Mouse (Mus musculus) frontal cortex, adult (tissue): ENCODE measurements around the gene Gp1ba.

Experiments used
- ATAC-seq: cut with Nextera tagmentation; 2 replicates; pipeline ENCODE4 v1.9.2; 2017; ENCODE audit warnings: mild to moderate bottlenecking, moderate library complexity, mixed read lengths; ENCODE audit not compliant: low TSS enrichment

Gene Gp1ba

DNA sequence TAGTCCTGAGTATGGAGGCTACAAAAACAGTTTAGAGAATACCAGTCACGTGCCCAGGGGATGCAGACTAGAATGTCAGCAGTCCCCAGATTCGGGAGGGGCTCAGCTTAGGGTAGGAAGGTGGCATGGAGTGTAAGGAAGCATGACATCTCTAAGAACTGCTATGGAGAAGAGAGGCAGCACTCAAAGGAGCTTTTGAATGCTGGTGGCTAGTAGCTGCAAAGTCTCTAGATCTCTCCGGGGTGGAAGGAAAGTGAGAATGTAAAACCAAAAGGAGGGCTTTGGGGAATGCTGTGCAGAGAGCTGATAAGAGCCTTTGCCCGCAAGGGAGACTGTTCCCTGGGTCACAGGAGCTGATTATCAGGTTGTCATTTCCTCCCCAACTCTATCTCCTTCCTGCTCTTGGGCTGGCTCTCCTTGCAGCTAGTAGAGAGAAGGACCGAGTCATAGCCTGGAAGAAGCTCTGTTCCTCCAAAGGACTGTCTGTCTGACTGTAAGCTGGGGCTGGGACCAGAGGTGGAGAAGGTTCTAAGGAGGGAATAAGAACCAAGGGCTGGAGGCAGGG lies at the start of gene Gp1ba:
Gene Gp1ba, plus strand, starts transcription at position 409 of the 565 bp plus-strand sequence.
- no peak for ATAC-seq

GRCm38 (mm10) chr11:70591733-70592132 lies 47.2 kb upstream of the Gp1ba start:
- ATAC-seq, result no peak

DNA sequence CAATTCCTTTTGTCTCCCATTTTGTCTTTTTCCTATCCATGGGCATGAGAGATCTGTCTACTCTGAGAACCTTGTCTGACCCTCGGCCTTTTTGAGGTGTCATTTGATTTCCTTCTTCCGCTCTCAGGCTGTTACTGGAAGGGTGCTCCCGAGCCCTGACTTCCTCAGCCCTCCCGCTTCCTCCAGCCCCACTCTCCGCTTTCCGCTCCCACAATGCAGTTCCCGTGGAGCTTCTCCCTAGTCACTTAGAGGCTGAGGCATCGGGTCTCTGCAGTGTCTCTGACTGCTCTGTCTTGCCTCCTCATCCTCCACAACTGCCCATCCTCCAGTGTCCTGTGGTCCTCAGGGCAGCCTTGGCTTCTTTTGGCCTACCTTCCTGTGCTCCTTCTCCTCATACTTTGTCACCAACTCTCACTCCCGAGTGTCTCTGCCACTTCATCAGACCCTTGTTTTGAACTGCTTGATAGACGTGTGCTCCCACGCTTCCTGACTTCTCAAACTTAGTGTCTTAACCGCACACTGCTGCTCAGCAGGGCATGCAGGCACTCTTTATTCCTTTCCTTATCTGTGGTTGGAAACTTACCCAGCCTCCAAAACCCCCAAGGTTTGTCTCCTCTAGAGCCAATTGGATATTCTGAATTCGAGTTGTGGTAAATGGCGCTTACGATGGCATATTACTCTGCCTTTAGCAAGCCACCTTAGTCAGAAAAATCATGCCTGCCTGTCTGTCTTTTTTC lies 44.5 kb upstream of the Gp1ba start:
- no peak for ATAC-seq

GRCm38 (mm10) chr11:70595638-70596037 lies 43.3 kb upstream of the Gp1ba start:
- no peak for ATAC-seq

- peak; percentile 62; the same call in 1 of the 2 replicates for ATAC-seq
These were observed 42.8 kb upstream of the Gp1ba start for GRCm38 (mm10) chr11:70596094-70596493.

DNA sequence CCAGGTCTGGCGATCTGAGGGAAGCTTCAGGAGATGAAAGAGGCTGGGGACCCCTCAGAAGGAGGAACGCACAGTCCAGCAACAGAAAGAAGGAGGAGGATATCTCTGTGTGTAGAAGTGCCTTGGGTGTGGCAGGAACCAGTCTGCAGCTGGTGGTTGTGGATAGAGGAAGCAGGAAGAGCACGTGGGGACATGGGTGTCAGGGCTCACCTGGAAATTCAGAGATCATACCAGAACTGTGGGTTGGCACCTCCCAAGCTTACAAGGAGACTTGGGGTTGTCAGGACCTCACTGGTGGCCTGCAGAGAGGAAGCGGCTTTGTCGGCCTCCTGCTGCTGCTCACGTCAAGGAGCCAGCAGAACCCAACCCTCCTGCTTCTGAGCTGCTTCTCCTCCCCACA lies 41.6 kb upstream of the Gp1ba start:
- no peak for ATAC-seq

DNA sequence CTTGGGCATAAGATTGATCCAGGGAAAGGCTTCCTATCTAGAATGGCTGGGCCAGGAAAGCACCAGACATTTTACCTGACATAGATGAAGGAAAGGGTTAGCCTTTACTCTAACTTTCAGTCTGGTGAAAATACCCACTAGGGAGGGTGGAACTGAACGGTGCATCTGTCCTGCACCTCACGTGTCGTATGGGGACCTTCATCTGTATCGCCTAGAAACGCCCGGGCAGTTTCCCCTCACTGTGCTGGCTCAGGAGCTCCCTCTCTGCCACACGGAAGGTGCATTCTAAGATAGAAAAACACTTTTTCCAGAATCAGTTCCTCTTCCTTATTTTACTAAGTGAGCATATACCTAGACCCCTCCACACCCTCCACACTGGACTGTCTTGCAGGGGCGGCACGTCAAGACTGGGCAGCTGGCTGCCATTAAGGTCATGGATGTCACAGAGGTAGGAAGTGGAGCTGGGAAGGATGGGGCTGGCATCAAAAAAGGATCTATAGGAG lies 40.4 kb upstream of the Gp1ba start:
- ATAC-seq, result no peak

GRCm38 (mm10) chr11:70605024-70605566 lies 33.8 kb upstream of the Gp1ba start:
- no peak for ATAC-seq

- ATAC-seq, result no peak
These were observed 32.2 kb upstream of the Gp1ba start for GRCm38 (mm10) chr11:70606717-70607116.

- ATAC-seq, result no peak
These were observed 31.3 kb upstream of the Gp1ba start for GRCm38 (mm10) chr11:70607611-70608010.

GRCm38 (mm10) chr11:70608381-70609066 lies 30.4 kb upstream of the Gp1ba start:
- ATAC-seq, result no peak

- ATAC-seq, result no peak
These were observed 28.2 kb upstream of the Gp1ba start for GRCm38 (mm10) chr11:70610752-70611151.

GRCm38 (mm10) chr11:70612505-70612904 lies 26.4 kb upstream of the Gp1ba start:
- ATAC-seq, result no peak

GRCm38 (mm10) chr11:70615074-70615473 lies 23.8 kb upstream of the Gp1ba start:
- ATAC-seq, result peak; percentile 70; the same call in 1 of the 2 replicates

DNA sequence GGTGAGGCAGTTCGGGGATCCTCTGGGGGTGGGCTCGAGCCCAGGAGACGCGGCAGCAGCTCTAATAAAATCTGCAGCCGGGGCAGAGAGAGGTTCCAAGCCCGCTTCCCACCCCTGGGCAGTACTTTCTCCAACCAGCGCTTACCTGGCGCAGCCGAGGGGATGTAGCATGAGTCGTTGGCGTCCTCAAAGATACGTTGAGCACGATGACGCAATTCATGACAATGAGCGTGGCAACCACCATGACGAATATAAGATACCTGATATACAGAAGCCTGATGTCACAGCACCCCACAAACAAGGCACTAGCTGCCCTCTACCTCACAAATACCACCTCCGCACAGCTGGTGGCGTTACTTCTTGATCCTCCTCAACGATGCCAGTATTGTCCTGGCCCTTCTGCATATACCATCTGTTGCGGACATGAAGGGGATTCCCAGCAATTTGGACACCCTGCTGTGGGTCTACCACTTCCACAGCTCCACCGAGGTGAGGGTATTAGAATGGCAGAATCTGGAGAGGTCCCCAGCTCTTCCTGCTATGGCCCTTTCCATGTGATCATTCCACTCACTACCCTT lies 23.3 kb upstream of the Gp1ba start, which contains the start of gene 4930544D05Rik:
Gene 4930544D05Rik, plus strand, starts transcription at position 333 of the 578 bp plus-strand sequence.
- ATAC-seq, result no peak

GRCm38 (mm10) chr11:70619101-70619500 lies 19.8 kb upstream of the Gp1ba start, which contains the start of gene Chrne:
TSS of gene Chrne (minus strand) at chr11:70619216.
- no peak for ATAC-seq

DNA sequence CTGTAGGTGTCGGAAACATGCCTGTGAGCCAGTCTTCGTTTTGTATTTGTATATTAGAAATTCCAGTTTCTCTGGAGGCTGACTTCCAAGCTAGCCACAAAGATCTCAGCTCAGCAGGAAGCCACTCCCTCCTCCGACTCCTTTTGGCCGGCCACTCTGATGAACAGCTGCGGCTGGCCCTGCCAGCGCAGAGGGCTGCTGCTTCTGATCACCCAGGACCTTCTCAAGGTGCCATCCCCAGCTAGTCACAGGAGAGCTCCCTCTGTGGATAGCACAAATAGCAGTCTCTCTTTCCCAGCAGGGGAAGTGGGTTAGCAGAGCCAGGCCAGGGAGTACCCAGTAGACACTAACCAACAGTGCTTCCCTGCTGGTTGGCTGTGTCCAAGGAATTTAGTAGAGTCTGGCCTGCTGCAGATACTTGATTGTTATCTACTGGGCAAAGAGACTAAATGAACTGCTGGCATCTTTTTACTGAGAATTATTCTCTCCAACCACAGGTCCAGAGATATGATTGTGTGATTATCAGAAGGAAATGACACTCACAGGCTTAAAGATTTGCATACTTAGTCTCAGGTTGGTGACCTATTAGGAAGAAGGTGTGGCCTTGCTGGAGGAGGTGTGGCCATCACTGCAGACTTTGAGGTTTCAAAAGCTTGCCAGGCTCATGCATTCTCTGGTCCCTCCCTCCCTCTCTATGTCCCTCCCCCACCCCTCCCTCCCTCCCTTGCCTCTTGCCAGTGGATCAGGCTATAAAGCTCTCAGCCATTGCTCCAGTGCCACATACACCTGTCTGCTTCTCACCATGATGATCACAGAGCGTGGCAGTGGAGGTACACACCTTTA lies 16.7 kb upstream of the Gp1ba start:
- ATAC-seq, result no peak

DNA sequence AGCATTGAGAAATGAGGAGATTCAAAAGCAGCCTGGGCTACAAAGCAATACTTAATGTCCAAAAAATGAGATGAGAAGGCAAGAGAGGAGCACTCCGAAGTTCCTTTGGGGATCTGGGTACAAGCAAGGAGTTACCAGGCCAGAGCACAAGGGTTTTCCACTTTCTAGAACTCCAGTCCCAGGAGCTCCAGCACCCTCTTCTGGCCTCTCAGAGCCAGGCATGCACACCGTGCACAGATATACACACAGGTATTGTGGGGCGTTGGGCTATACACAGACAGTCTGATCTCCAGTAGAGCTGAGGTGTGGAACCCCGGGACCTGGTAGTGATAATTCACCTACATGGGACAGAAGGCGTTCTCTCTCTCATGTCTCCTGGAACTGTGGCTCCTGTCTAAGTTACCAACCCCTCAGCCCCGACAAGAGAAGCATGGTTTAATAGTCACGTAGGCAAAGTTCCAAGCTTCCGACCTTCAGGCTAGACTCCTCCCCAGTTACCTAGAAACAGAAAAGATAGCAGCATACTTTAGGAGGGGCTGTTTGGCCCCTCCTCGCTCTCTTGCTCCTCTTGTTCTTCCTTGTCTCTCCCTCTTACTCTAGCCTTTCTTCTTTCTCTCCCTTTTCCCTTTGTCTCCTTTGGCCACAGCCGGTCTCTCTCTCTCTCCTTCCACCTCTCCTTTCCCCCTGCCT lies 15.7 kb upstream of the Gp1ba start:
- no peak for ATAC-seq

GRCm38 (mm10) chr11:70625473-70625872 lies 13.4 kb upstream of the Gp1ba start:
- no peak for ATAC-seq

GRCm38 (mm10) chr11:70626877-70627276 lies 12.0 kb upstream of the Gp1ba start:
- no peak for ATAC-seq
